Mouse (Mus musculus) cerebellum, adult 11 months (tissue): ENCODE data around the gene Syngr3.
"Not testable (repeated sequence)": the region's sequence is repeated elsewhere in the genome, so short reads cannot be mapped to it uniquely, and the experiment has no call there.

Source experiments
- DNase-seq: peaks from one replicate; pipeline ENCODE4 v3.0.0; 2022

The Syngr3 gene

GRCm38 (mm10) chr17:24676187-24676586, 13.6 kb downstream of the Syngr3 start:
- peak; percentile 64 for DNase-seq

DNA sequence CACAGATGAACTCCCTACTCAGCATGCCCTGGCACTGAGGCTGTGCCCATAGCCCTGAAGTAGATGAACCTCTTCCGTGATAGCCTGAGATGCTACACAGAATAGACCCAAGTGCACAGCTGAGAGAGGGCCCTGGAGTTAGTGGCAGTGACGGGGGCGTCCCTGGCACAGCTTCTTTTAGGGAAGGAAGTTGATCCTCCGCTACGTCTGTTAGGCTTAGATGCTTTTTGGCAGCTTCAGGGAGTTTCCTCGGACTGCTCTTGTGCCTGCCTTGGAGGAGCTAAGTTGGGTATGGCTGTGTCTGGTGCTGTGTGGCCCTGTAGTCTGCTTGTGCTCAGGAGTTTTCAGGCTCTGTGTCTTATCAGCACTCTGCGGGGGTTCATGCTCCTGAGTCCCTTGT, 15.5 kb downstream of the Syngr3 start:
- no peak for DNase-seq

GRCm38 (mm10) chr17:24672141-24672540, 17.6 kb downstream of the Syngr3 start:
- no peak for DNase-seq

DNA sequence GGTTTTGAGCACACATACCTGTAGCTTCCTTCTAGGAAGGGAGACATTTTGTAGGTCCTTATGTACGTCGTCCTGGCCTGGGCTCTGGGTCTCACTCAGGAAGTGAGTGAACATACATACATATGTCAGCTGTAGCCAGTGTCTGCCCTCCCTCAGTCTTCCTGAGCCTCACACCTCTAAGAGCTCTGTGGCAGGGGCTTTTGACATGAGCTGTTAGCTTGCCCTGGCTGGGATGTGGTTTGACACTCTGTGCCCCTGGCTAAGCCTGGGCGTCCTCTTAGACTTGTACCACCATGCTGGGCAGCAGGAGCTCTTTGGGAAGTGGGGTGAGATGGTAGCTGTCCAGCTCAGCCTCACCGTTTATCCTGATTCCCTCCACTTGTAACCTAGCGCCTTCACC, 18.4 kb downstream of the Syngr3 start:
- DNase-seq, result no peak

DNA sequence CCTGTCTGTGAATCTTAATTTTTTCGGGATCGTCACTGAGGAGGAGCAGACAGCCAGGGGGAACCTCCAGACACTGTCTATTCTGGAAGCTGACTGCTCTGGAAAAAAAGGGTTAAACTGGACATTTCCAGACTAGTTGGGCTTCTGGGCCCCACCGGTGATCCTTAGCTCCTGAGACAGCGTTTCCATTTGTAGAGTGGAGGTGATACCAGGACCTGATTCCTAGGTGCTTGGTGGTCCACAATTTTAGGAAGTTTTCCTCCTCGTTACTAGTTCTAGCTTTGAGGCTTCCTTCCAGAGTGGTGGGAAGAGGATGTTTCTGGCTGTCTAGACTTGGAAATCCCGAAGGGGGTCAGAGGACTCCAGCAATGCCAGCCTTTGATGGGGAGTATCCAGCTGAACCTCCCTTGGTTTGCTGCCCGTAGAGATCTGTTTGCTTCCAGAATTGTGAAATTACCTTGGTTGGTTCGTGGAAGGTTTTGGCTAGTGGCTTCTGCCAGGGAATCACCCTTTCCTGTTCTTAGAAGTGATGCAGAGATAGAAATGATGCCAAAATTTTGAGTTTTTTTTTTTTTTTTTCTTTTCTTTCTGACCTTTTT, 19.4 kb downstream of the Syngr3 start:
- DNase-seq, result no peak

DNA sequence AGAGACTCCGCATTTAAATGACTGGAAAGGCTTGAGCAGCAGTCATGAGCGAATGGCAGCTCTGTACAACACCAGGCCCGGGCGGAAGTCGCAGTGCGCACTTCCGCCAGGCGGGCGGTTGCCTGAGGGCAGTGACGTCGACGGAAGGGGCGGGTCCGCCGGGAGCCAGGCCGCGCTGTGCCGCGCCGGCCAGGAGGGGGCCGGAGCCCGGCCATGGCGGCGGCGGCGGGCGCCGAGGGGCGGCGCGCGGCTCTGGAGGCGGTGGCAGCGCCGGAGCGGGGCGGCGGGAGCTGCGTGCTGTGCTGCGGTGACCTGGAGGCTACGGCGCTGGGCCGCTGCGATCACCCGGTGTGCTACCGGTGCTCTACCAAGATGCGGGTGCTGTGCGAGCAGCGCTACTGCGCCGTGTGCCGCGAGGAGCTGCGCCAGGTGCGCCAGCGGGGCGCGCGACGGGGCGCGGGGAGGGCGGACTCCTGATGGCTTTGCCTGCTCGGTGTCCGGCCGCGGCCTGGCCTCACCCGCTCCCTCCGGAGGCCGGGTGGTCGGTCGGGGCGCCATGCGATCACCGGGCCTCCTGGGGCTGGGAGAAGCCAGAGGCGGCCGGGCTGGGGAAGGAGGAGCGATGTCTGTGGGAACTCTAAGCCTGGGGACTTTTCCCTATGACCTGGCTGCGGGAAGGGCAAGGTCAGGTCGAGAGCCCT, 20.1 kb downstream of the Syngr3 start, which contains the start of gene Zfp598:
Zfp598 (plus strand) TSS at position 143 of the 701 bp plus-strand sequence.
- DNase-seq, result peak; percentile 93

DNA sequence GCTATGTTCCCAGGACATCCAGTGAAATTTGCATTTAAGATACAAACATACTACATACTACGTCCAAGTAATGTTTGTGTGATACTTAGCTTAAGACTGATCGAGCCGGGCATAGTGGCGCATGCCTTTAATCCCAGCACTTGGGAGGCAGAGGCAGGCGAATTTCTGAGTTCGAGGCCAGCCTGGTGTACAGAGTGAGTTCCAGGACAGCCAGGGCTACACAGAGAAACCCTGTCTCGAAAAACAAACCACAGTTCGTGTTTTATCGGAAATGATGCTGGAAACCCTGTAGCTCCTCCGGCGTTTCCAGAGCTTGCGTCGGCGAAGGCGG, 20.6 kb downstream of the Syngr3 start:
- DNase-seq, result not testable (repeated sequence)

DNA sequence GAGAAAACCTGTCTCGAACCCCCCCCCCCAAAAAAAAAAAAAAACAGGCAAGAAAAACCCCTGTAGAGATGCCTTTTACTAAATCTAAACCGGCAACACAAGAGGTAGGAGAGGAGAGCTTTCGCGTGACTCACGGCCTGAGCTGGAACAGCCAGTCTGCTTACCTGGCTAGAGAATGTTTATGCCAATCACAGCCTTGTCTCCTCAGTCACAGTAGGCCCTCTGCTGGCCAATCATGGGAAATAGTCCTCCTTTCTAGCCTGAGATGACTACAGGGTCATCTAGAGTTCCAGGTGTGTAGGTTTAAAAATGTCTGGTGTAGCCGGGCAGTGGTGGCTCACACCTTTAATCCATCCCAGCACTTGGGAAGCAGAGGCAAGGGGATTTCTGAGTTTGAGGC, 22.3 kb downstream of the Syngr3 start:
- peak; percentile 74 for DNase-seq

- not testable (repeated sequence) for DNase-seq
Observed at GRCm38 (mm10) chr17:24667011-24667410, 22.7 kb downstream of the Syngr3 start.

GRCm38 (mm10) chr17:24658017-24658758, 31.6 kb downstream of the Syngr3 start, which contains the start of gene Npw:
Npw (minus strand) TSS chr17:24658457.
- no peak for DNase-seq

DNA sequence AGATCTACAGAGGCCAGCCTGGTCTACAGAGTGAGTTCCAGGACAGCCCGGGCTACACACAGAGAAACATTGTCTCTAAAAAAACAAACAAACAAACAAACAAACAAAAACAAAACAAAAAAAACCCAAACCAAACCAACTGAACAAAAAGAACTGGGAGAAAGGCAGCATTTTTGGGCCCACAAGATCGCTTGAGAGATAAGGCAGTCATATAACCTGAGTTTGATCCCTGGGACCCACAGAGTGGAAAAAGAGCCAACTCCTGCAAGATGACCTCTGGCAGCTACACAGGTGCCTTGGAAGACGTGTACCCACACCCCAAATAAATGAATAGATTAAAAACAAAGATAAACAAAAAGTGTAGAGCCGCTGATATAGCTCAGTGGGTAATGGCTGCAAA, 34.8 kb downstream of the Syngr3 start:
- DNase-seq, result no peak

- peak; percentile 68 for DNase-seq
Observed at GRCm38 (mm10) chr17:24653967-24654710, 35.6 kb downstream of the Syngr3 start.

DNA sequence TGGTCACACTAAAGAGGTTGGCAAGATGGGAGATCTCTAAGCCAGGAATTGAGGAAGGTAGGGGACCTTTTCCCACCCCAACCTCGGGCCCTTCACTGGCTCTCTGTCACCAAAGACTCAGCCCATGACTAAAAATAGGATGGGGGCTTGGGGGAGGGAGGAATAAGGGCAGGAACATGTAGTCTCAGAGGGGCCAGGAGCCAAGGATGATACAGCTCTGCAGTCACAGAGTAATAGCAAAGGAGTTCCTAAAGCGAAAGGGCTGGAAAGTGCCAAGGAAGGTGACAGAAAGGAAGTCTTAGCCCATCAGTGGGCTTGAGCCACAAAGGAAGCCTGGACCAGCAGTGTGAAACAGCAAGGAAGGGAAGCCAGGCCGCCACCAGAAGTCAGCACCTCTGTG, 37.9 kb downstream of the Syngr3 start:
- DNase-seq, result no peak

DNA sequence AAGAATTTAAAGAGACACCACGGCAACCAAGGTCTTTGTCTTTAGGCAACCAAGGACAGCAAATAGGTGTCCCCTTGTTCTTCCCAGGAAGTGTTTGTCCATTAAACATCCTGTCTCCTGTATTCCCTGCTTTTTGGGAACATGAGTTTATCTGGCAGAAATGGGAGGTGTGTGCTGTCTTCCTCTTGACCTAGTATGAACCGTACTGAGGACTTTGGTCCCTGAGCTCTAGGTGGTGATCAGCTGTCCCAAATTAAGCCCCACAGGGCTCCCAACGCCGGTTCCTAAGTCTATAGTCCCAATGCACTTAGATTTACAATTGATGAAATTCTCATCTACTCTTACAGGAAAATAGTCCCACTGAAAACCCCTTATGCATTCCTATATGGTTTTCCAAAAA, 39.0 kb downstream of the Syngr3 start:
- DNase-seq, result no peak

DNA sequence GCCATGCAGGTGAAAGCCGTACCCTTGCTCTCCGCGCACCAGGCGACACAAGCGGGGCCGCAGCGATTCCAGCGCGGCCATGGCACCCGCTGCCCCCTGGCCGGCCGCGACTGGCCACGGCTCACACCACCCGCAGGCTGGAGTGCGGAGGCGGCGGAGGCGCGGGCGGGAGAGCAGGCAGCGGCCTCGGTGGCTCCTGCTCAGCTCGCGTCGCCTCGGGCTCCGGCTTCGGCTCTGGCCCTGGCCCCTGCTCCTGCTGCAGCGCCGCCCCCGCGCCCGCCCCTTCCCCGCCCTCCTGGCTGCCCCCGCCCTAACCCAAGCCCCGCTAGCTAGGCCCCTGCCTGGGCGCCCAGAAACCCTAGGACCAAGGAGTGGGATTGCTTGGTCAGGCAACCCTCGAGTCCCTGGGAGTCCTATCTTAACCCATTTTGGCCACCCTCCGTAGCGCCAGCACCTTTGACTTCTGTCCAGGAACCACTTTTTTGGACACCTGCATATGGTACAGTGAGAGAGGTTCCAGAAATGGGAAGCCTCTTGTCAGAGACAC, 39.6 kb downstream of the Syngr3 start, which contains the start of gene Slc9a3r2:
Slc9a3r2 (minus strand) TSS at position 258 of the 547 bp plus-strand sequence.
- peak; percentile 73 for DNase-seq

DNA sequence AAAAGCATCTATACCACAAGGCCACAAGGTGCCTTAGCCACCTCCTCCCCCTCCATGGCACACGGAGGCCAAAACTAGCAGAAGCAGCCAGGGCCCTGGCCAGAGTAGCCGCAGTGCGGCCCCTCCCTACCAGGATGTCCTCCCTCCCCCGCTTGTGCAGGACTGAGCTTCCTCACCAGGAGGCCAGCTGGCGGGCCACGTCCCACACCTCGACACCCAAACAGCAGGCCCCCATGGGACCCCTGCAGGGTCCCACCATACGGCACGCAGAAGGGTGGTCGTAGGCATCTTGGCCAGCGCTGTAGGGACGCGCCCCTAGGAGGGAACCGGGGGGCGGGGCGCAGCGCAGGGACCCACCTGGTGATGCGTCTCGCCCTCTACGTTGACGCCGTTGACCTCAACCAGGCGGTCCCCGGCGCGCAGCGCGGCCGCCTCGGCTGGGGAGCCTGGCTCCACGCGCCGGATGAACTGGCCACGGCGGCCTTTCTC, 40.1 kb downstream of the Syngr3 start:
- no peak for DNase-seq

- no peak for DNase-seq
Observed at GRCm38 (mm10) chr17:24648731-24649377, 40.9 kb downstream of the Syngr3 start.

GRCm38 (mm10) chr17:24647493-24647892, 42.3 kb downstream of the Syngr3 start:
- no peak for DNase-seq

GRCm38 (mm10) chr17:24646381-24646780, 43.4 kb downstream of the Syngr3 start:
- no peak for DNase-seq

DNA sequence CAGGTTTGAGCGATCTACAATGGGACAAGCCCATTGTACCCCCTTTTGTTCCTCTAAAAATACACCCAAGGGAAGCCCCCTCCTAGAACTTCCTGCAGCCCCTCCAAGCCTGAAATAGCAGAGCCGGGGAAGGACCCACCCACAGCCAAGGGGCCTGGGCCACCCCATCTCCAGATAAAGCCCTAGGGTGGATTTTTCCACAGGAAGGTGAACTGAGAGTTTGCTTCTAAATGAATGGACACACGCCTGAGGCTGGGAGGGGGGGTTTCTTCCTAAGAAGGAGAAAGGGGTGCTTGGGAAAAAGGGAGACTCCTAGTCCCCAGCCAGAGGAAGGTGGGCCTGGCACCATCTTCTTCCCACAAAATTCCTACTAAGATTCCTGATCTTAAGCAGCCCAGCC, 43.8 kb downstream of the Syngr3 start:
- DNase-seq, result no peak

DNA sequence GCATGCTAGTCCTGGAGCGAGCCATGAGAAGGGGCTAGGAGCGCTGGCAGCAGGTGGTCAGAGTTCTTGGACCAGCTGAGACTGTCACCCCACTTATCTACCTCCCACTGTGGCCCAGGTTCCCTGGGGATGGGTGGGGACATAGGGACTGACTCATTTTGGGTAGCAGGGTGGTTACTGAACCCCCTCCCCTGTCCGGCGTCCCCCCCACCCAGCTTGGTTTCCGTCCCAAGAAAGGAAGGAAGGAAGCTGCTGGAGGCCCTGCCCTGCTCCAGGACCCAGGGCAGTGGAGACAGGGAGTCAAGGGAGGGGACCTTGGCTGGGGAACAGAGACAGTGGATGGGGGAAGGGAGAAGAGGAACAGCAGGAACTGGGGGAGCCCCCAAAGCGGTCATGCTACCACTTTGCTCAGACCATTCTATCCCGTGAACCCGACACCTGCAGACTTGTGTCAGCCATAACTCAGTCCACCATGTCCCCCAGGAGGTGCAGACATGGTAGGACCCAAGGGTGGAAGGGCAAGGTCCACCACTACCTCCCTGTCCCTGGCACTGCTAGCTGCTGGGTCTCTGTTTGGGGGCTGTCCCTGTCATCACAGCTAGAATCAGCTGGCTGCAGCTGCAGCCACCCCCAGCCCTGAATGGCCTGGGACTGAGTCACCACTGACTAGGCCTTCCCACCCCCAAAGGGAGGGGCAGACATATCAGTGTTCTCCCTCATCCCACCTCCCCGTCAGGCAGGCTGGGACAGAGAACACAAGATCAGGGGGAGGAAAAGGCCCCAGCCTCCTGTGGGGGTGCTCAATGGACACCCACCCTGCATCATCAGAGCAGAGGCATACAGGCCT, 44.7 kb downstream of the Syngr3 start:
- DNase-seq, result no peak
